Mouse (Mus musculus): Measurements from ENCODE around the gene 9930022D16Rik.

GRCm38 (mm10) chr11:109439829-109440340 lies 26.2 kb downstream of the 9930022D16Rik start:
- peak; percentile 65 to 79 for TF ChIP-seq POLR2A (IDR thresholded peaks at IDR 0.05; ENCODE audit: control insufficient read depth in 1 of 2, insufficient read depth in 1 of 2, low read depth in 1 of 2, low read length in 2 of 2, poor library complexity in 1 of 2)
- no peak; a peak in 1 of 6 replicates for TF ChIP-seq CTCF (IDR thresholded peaks at IDR 0.05 in 2 of 3, conservative IDR thresholded peaks at IDR 0.05 in 1 of 3; ENCODE audit: control insufficient read depth in 1 of 3, insufficient read depth in 1 of 3, low read depth in 2 of 3, low read length in 3 of 3, poor library complexity in 1 of 3, severe bottlenecking in 1 of 3)
- peak in 1 of 2 experiments; percentile 39; a peak in 2 of 4 replicates for TF ChIP-seq EP300 (IDR thresholded peaks at IDR 0.05; ENCODE audit: low read depth in 1 of 2, low read length in 2 of 2)
- TF ChIP-seq TBP (IDR thresholded peaks at IDR 0.05; ENCODE audit: low read depth, low read length): peak; percentile 24; the same call in 1 of the 2 replicates
- TF ChIP-seq KAT2A (conservative IDR thresholded peaks at IDR 0.05; ENCODE audit: low read depth, low read length): no peak; the same call in 1 of the 2 replicates
- peak; percentile 19; the same call in 1 of the 2 replicates for TF ChIP-seq SMC3 (IDR thresholded peaks at IDR 0.05; ENCODE audit: low read depth, low read length)
- peak; percentile 62; the same call in 1 of the 2 replicates for TF ChIP-seq ETS1 (IDR thresholded peaks at IDR 0.05; ENCODE audit: low read depth, low read length)
- peak; percentile 94 for TF ChIP-seq MXI1 (IDR thresholded peaks at IDR 0.05; ENCODE audit: low read depth, low read length)
- peak; percentile 90 for TF ChIP-seq SIN3A (IDR thresholded peaks at IDR 0.05; ENCODE audit: low read length)
- TF ChIP-seq HCFC1 (IDR thresholded peaks at IDR 0.05; ENCODE audit: low read depth, low read length): peak; percentile 86
- TF ChIP-seq MYB (IDR thresholded peaks at IDR 0.05; ENCODE audit: low read depth, low read length): no peak
- TF ChIP-seq RAD21 (IDR thresholded peaks at IDR 0.05; ENCODE audit: low read depth, low read length): no peak; the same call in 1 of the 2 replicates
- no peak; the same call in 1 of the 2 replicates for TF ChIP-seq RCOR1 (IDR thresholded peaks at IDR 0.05; ENCODE audit: low read depth, low read length)
- peak; percentile 97 for TF ChIP-seq MAX (IDR thresholded peaks at IDR 0.05; ENCODE audit: low read length)

Measured in MEL (cell line).